Mouse (Mus musculus) CH12.LX (cell line): Measurements from ENCODE around the gene Nmd3. TPM values are rescaled to one million over a fixed set of nuclear protein-coding genes. Genes with fewer than 3 reads are reported as not detected.

Source experiments
- DNase-seq: peaks from one replicate; pipeline ENCODE4 v3.0.0-alpha.2; 2013; ENCODE audit errors: extremely low read depth
- H3K27ac ChIP-seq: 2 replicates; pipeline ENCODE4 v1.5.1; 2012; ENCODE audit warnings: low read depth, mild to moderate bottlenecking, control low read depth, moderate library complexity; ENCODE audit not compliant: insufficient read depth
- H3K27me3 ChIP-seq: replicated peaks from 2 replicates; pipeline ENCODE3; 2012; ENCODE audit warnings: inconsistent platforms
- H3K36me3 ChIP-seq, 2 experiments: replicated peaks in 1 of 2; 2 replicates each; pipeline versions ENCODE3 to v1.6.1; 2012; ENCODE audit warnings: inconsistent platforms in 1 of 2, low read length in 1 of 2, mild to moderate bottlenecking in 1 of 2, mixed read lengths in 1 of 2, moderate library complexity in 1 of 2; ENCODE audit not compliant: control insufficient read depth in 1 of 2, insufficient read depth in 1 of 2
- H3K4me1 ChIP-seq, 2 experiments: 2 replicates each; pipeline ENCODE4 v1.6.1; 2012; ENCODE audit warnings: inconsistent platforms in 1 of 2, moderate library complexity in 1 of 2; ENCODE audit not compliant: insufficient read depth in 2 of 2, control insufficient read depth in 1 of 2
- H3K4me2 ChIP-seq: 2 replicates; pipeline ENCODE4 v1.6.1; 2012; ENCODE audit warnings: low read depth, mild to moderate bottlenecking, control low read depth; ENCODE audit not compliant: poor library complexity, insufficient read depth, severe bottlenecking
- H3K4me3 ChIP-seq, 3 experiments: fragments of 150-350 bp in 1 of 3; sonication (generic) in 1 of 3; replicated peaks in 1 of 3; 2 replicates each; pipeline versions ENCODE3 to v1.5.1; 2011 to 2012; ENCODE audit warnings: low read depth in 2 of 3, low read length in 2 of 3, mild to moderate bottlenecking in 2 of 3, moderate library complexity in 2 of 3, control low read depth in 1 of 3, improper control_type of control experiment in 1 of 3, inconsistent platforms in 1 of 3, mixed read lengths in 1 of 3; ENCODE audit not compliant: poor library complexity in 1 of 3
- H3K79me2 ChIP-seq: replicated peaks from 2 replicates; pipeline ENCODE4 v1.6.1; 2012; ENCODE audit warnings: mild to moderate bottlenecking, moderate library complexity; ENCODE audit not compliant: control insufficient read depth, poor library complexity, insufficient read depth, severe bottlenecking; ENCODE audit errors: extremely low read depth
- H3K9ac ChIP-seq: 2 replicates; pipeline ENCODE4 v1.6.1; 2012; ENCODE audit warnings: low read depth, mild to moderate bottlenecking, control low read depth, moderate library complexity; ENCODE audit not compliant: insufficient read depth
- H3K9me3 ChIP-seq: replicated peaks from 2 replicates; pipeline ENCODE3; 2012; ENCODE audit warnings: low read length, inconsistent platforms, mixed read lengths
- CHD1 ChIP-seq: IDR thresholded peaks from 2 replicates; pipeline ENCODE4 v1.6.1; 2012; ENCODE audit warnings: low read depth, low read length, improper control_type of control experiment, inconsistent platforms
- CHD2 ChIP-seq: IDR thresholded peaks from 2 replicates; pipeline ENCODE4 v1.6.1; 2011; ENCODE audit warnings: low read length, improper control_type of control experiment
- CTCF ChIP-seq, 2 experiments: IDR thresholded peaks in 1 of 2; conservative IDR thresholded peaks in 1 of 2; 2 replicates each; pipeline ENCODE4 v1.5.1; 2011 to 2012; ENCODE audit warnings: low read depth in 2 of 2, low read length in 2 of 2, improper control_type of control experiment in 1 of 2, inconsistent platforms in 1 of 2, mild to moderate bottlenecking in 1 of 2, moderate library complexity in 1 of 2
- EP300 ChIP-seq: IDR thresholded peaks from 2 replicates; pipeline ENCODE4 v1.6.1; 2011; ENCODE audit warnings: low read length, improper control_type of control experiment
- GABPA ChIP-seq: IDR thresholded peaks from 2 replicates; pipeline ENCODE4 v1.6.1; 2012; ENCODE audit warnings: low read depth, low read length, improper control_type of control experiment, inconsistent platforms; ENCODE audit not compliant: insufficient replicate concordance
- MEF2A ChIP-seq: IDR thresholded peaks from 2 replicates; pipeline ENCODE4 v1.6.1; 2014; ENCODE audit warnings: low read depth, mild to moderate bottlenecking, inconsistent platforms, low read length, improper control_type of control experiment, borderline replicate concordance
- MXI1 ChIP-seq: IDR thresholded peaks from 2 replicates; pipeline ENCODE4 v1.6.1; 2011; ENCODE audit warnings: mild to moderate bottlenecking, low read depth, low read length, improper control_type of control experiment
- MYC ChIP-seq: IDR thresholded peaks from 2 replicates; pipeline ENCODE4 v1.6.1; 2011; ENCODE audit warnings: low read depth, mild to moderate bottlenecking, improper control_type of control experiment, low read length
- NELFE ChIP-seq: IDR thresholded peaks from 2 replicates; pipeline ENCODE4 v1.6.1; 2011; ENCODE audit warnings: low read depth, low read length, improper control_type of control experiment
- POLR2A ChIP-seq: IDR thresholded peaks from 2 replicates; pipeline ENCODE4 v1.6.1; 2011; ENCODE audit warnings: low read depth, mild to moderate bottlenecking, improper control_type of control experiment, low read length
- POLR2AphosphoS2 ChIP-seq: IDR thresholded peaks from 2 replicates; pipeline ENCODE4 v1.6.1; 2011; ENCODE audit warnings: low read depth, low read length, improper control_type of control experiment
- RAD21 ChIP-seq: IDR thresholded peaks from 2 replicates; pipeline ENCODE4 v1.6.1; 2011; ENCODE audit warnings: low read depth, mild to moderate bottlenecking, low read length, improper control_type of control experiment, moderate library complexity
- SMC3 ChIP-seq: IDR thresholded peaks from 2 replicates; pipeline ENCODE4 v1.6.1; 2011; ENCODE audit warnings: low read depth, low read length, improper control_type of control experiment
- TCF12 ChIP-seq: IDR thresholded peaks from 2 replicates; pipeline ENCODE4 v1.6.1; 2014; ENCODE audit warnings: low read depth, mild to moderate bottlenecking, inconsistent platforms, low read length, improper control_type of control experiment
- USF1 ChIP-seq: IDR thresholded peaks from 2 replicates; pipeline ENCODE4 v1.6.1; 2014; ENCODE audit warnings: low read depth, mild to moderate bottlenecking, inconsistent platforms, low read length, improper control_type of control experiment
- ZNF384 ChIP-seq: IDR thresholded peaks from 2 replicates; pipeline ENCODE4 v1.6.1; 2012; ENCODE audit warnings: low read depth, low read length, improper control_type of control experiment, inconsistent platforms
- dilution Hi-C: fragments of 300-500 bp; cut with MboI; formaldehyde crosslinking; loops from 2 replicates; pipeline ENCODE4 v1.14.3; 2020; ENCODE audit warnings: low sequenced_read_pairs; ENCODE audit not compliant: extremely low pct_unique_long_range_greater_than_20kb, extremely low pct_ligation_motif_present
- in situ Hi-C: fragments of 300-500 bp; cut with MboI; formaldehyde crosslinking; loops from 3 replicates; pipeline ENCODE4 v1.14.3; 2019; ENCODE audit warnings: low sequenced_read_pairs, low pct_ligation_motif_present, low pct_unique_long_range_greater_than_20kb, mixed read lengths
- polyA plus RNA-seq: library from polyadenylated mRNA; unstranded; fragments of >175 nt; gene quantifications from 2 replicates; pipeline ENCODE4 v1.2.1, GENCODE M21; 2012; ENCODE audit warnings: low read depth; ENCODE audit not compliant: insufficient read length
- total RNA-seq, 2 experiments: library from RNA; depleted of rRNA; stranded (reverse); fragments of 300-350 nt in 1 of 2; fragments of >200 nt in 1 of 2; gene quantifications; 2 replicates each; pipeline ENCODE4 v1.2.3; 2012 to 2014

The Nmd3 gene
- total and polyA plus RNA-seq, 3 experiments, result 128 to 291 (median 154) TPM

- TF ChIP-seq POLR2AphosphoS2 (no peak), EP300 (no peak), CHD1 (no peak), TCF12 (no peak), MYC (no peak), SMC3 (no peak), POLR2A (no peak), ZNF384 (no peak), USF1 (no peak), CHD2 (no peak)
- in situ Hi-C loops, result no loop called here
- H3K4me1 ChIP-seq, result peaks cover 0 to under 1% of the 10 kb centered on the region in 2 experiments; a peak in 1 of 4 replicates
Observed at GRCm38 (mm10) chr3:69733939-69734338, 12.2 kb downstream of the Nmd3 start.

GRCm38 (mm10) chr3:69755192-69755591 lies 33.4 kb downstream of the Nmd3 start:
- Histone ChIP-seq H3K36me3 (peaks cover 38 to 89% of the 10 kb centered on the region in 2 experiments), H3K79me2 (peaks cover 5% of the 10 kb centered on the region; the same call in 1 of the 2 replicates), H3K4me2 (no peak overlapping the region), H3K9me3 (no peaks in the 10 kb centered on the region), H3K4me1 (peaks cover 2 to 45% of the 10 kb centered on the region in 2 experiments), H3K27me3 (no peaks in the 10 kb centered on the region), H3K4me3 (no peak overlapping the region), H3K9ac (peak overlapping the region; percentile 60), H3K27ac (peak overlapping the region; percentile 90)
- peak; percentile 62 for DNase-seq
- TF ChIP-seq NELFE (no peak), RAD21 (no peak; the same call in none of the 2 replicates), MEF2A (peak; percentile 91), MXI1 (no peak), CTCF (conservative IDR thresholded peaks at IDR 0.05 in 1 of 2, IDR thresholded peaks at IDR 0.05 in 1 of 2; ENCODE audit: low read depth in 2 of 2, low read length in 2 of 2) (peak in 1 of 2 experiments; percentile 34; a peak in 2 of 4 replicates), SMC3 (peak; percentile 7; the same call in 1 of the 2 replicates), CHD2 (no peak)
- in situ Hi-C loops (loop anchor here (10.0 kb wide), 1 partner anchor 140 kb away; no protein-coding TSS in a partner anchor), dilution Hi-C loops (no loop called here)

More at GRCm38 (mm10) chr3:69733939-69734338, 12.2 kb downstream of the Nmd3 start:
- Histone ChIP-seq H3K36me3 (peaks cover 42 to 86% of the 10 kb centered on the region in 2 experiments), H3K9me3 (no peaks in the 10 kb centered on the region), H3K4me3 (no peak overlapping the region), H3K27ac (no peak overlapping the region), H3K9ac (no peak overlapping the region), H3K4me2 (no peak overlapping the region), H3K27me3 (no peaks in the 10 kb centered on the region), H3K79me2 (peaks cover 10% of the 10 kb centered on the region)
- no peak for DNase-seq
- dilution Hi-C loops, result no loop called here

GRCm38 (mm10) chr3:69755968-69756367 lies 34.2 kb downstream of the Nmd3 start:
- TF ChIP-seq CHD2 (no peak), CHD1 (no peak), GABPA (no peak)
- Histone ChIP-seq H3K9ac (no peak overlapping the region; the same call in 1 of the 2 replicates), H3K27me3 (no peaks in the 10 kb centered on the region), H3K27ac (no peak overlapping the region), H3K79me2 (peaks cover 5% of the 10 kb centered on the region; the same call in 1 of the 2 replicates), H3K9me3 (no peaks in the 10 kb centered on the region), H3K4me1 (peaks cover 2 to 45% of the 10 kb centered on the region in 2 experiments), H3K4me3 (no peak overlapping the region), H3K4me2 (peak overlapping the region; percentile 36; the same call in 1 of the 2 replicates), H3K36me3 (peaks cover 38 to 88% of the 10 kb centered on the region in 2 experiments)
- in situ Hi-C loops, result loop anchor here (10.0 kb wide), 1 partner anchor 139 kb away; no protein-coding TSS in a partner anchor
- DNase-seq, result no peak
- dilution Hi-C loops, result no loop called here
